Mouse (Mus musculus): ENCODE measurements around the gene Cel.

Cel gene

GRCm38 (mm10) chr2:28585043-28585571, 21.9 kb upstream of the Cel start:
- DNase-seq (ENCODE audit: low spot score), result peak; percentile 89

- DNase-seq (ENCODE audit: low spot score), result no peak
Observed at GRCm38 (mm10) chr2:28583651-28584050, 20.4 kb upstream of the Cel start, which contains the start of gene Gtf3c5. TSS of gene Gtf3c5 (minus strand) at chr2:28583751.

GRCm38 (mm10) chr2:28582647-28583353, 19.6 kb upstream of the Cel start:
- peak; percentile 93 for DNase-seq (ENCODE audit: low spot score)

- DNase-seq (ENCODE audit: low spot score), result no peak
Observed at GRCm38 (mm10) chr2:28578003-28578402, 14.8 kb upstream of the Cel start.

- no peak for DNase-seq (ENCODE audit: low spot score)
Observed at GRCm38 (mm10) chr2:28576815-28577214, 13.6 kb upstream of the Cel start.

GRCm38 (mm10) chr2:28575341-28575740, 12.1 kb upstream of the Cel start:
- no peak for DNase-seq (ENCODE audit: low spot score)

- no peak for DNase-seq (ENCODE audit: low spot score)
Observed at GRCm38 (mm10) chr2:28569903-28570302, 6.7 kb upstream of the Cel start.

- DNase-seq (ENCODE audit: low spot score), result no peak
Observed at GRCm38 (mm10) chr2:28566545-28566944, 3.3 kb upstream of the Cel start.

- no peak for DNase-seq (ENCODE audit: low spot score)
Observed at GRCm38 (mm10) chr2:28564380-28564779, 1.2 kb upstream of the Cel start.

GRCm38 (mm10) chr2:28563830-28564229, 627 bp upstream of the Cel start:
- no peak for DNase-seq (ENCODE audit: low spot score)

GRCm38 (mm10) chr2:28557452-28557851, 5.8 kb downstream of the Cel start:
- DNase-seq (ENCODE audit: low spot score), result no peak

- no peak for DNase-seq (ENCODE audit: low spot score)
Observed at GRCm38 (mm10) chr2:28552301-28552700, 10.9 kb downstream of the Cel start.

- no peak for DNase-seq (ENCODE audit: low spot score)
Observed at GRCm38 (mm10) chr2:28549157-28549556, 14.0 kb downstream of the Cel start.

- peak; percentile 80 for DNase-seq (ENCODE audit: low spot score)
Observed at GRCm38 (mm10) chr2:28547237-28548172, 15.7 kb downstream of the Cel start.

GRCm38 (mm10) chr2:28546560-28546959, 16.6 kb downstream of the Cel start:
- no peak for DNase-seq (ENCODE audit: low spot score)

GRCm38 (mm10) chr2:28545976-28546375, 17.2 kb downstream of the Cel start:
- no peak for DNase-seq (ENCODE audit: low spot score)

- peak; percentile 48 for DNase-seq (ENCODE audit: low spot score)
Observed at GRCm38 (mm10) chr2:28543894-28544293, 19.3 kb downstream of the Cel start.

- no peak for DNase-seq (ENCODE audit: low spot score)
Observed at GRCm38 (mm10) chr2:28540587-28541227, 22.5 kb downstream of the Cel start.

GRCm38 (mm10) chr2:28539949-28540348, 23.3 kb downstream of the Cel start:
- no peak for DNase-seq (ENCODE audit: low spot score)

GRCm38 (mm10) chr2:28539206-28539605, 24.0 kb downstream of the Cel start:
- peak; percentile 83 for DNase-seq (ENCODE audit: low spot score)

GRCm38 (mm10) chr2:28538817-28539128, 24.4 kb downstream of the Cel start:
- DNase-seq (ENCODE audit: low spot score), result peak; percentile 81

All from adipocyte (in vitro differentiated cells).